Mouse (Mus musculus) hematopoietic stem cell, adult 5-6 weeks (primary cell): ENCODE results near the gene Unc93b1. TPM values are rescaled to one million over a fixed set of nuclear protein-coding genes. Genes with fewer than 3 reads are reported as not detected.
"Not testable (repeated sequence)": the region's sequence is repeated elsewhere in the genome, so short reads cannot be mapped to it uniquely, and the experiment has no call there.

Source experiments
- ATAC-seq, 2 experiments: fragments of 125-278 bp in 1 of 2; replicated peaks in 1 of 2; 2 replicates each; pipeline ENCODE4 v1.8.0; 2016 to 2017; ENCODE audit warnings: inconsistent platforms in 2 of 2, mild to moderate bottlenecking in 2 of 2, moderate number of reproducible peaks in 2 of 2, low read depth in 1 of 2, moderate TSS enrichment in 1 of 2; ENCODE audit not compliant: low FRiP score in 2 of 2, poor library complexity in 2 of 2, severe bottlenecking in 2 of 2, insufficient read depth in 1 of 2, low TSS enrichment in 1 of 2
- total RNA-seq: library from RNA; stranded (forward); fragments of 172-1452, 232-1000 nt; gene quantifications from 2 replicates; pipeline ENCODE4 v1.2.3, GENCODE M21; 2017

The Unc93b1 gene
- total RNA-seq, 1 experiment from 2014 or later = 79.6 TPM

GRCm38 (mm10) chr19:3930262-3931057 lies 4.5 kb upstream of the Unc93b1 start:
- no peak for ATAC-seq

GRCm38 (mm10) chr19:3931716-3932115 lies 3.3 kb upstream of the Unc93b1 start:
- peak in 1 of 2 experiments; percentile 8; a peak in 1 of 4 replicates for ATAC-seq

GRCm38 (mm10) chr19:3935896-3936850 lies 1.2 kb downstream of the Unc93b1 start:
- ATAC-seq = peak; percentile 66 to 68

GRCm38 (mm10) chr19:3942315-3942714 lies 7.3 kb downstream of the Unc93b1 start:
- ATAC-seq = no peak

GRCm38 (mm10) chr19:3942986-3943735 lies 8.2 kb downstream of the Unc93b1 start:
- peak; percentile 25 to 65; a peak in 2 of 4 replicates for ATAC-seq

- no peak for ATAC-seq
Observed at GRCm38 (mm10) chr19:3945872-3946564, 11.0 kb downstream of the Unc93b1 start.

GRCm38 (mm10) chr19:3946715-3947114 lies 11.7 kb downstream of the Unc93b1 start:
- ATAC-seq = peak; percentile 46 to 72; a peak in 1 of 4 replicates

GRCm38 (mm10) chr19:3947813-3948212 lies 12.8 kb downstream of the Unc93b1 start:
- no peak for ATAC-seq

- ATAC-seq = no peak
Observed at GRCm38 (mm10) chr19:3948546-3948945, 13.6 kb downstream of the Unc93b1 start.

GRCm38 (mm10) chr19:3950331-3950730 lies 15.3 kb downstream of the Unc93b1 start:
- ATAC-seq = no peak

- ATAC-seq = no peak
Observed at GRCm38 (mm10) chr19:3951461-3951860, 16.5 kb downstream of the Unc93b1 start.

GRCm38 (mm10) chr19:3952099-3952498 lies 17.1 kb downstream of the Unc93b1 start:
- ATAC-seq = no peak

- ATAC-seq = no peak
Observed at GRCm38 (mm10) chr19:3955033-3955432, 20.0 kb downstream of the Unc93b1 start.

- no peak for ATAC-seq
Observed at GRCm38 (mm10) chr19:3955804-3956203, 20.8 kb downstream of the Unc93b1 start.

GRCm38 (mm10) chr19:3957296-3958036 lies 22.5 kb downstream of the Unc93b1 start:
- ATAC-seq = not testable (repeated sequence)

- no peak for ATAC-seq
Observed at GRCm38 (mm10) chr19:3958470-3958869, 23.5 kb downstream of the Unc93b1 start, which contains the start of gene Aldh3b3. Gene Aldh3b3 (plus strand): TSS chr19:3958645.
